Mouse (Mus musculus): ENCODE measurements around the gene Pde2a.

DNA sequence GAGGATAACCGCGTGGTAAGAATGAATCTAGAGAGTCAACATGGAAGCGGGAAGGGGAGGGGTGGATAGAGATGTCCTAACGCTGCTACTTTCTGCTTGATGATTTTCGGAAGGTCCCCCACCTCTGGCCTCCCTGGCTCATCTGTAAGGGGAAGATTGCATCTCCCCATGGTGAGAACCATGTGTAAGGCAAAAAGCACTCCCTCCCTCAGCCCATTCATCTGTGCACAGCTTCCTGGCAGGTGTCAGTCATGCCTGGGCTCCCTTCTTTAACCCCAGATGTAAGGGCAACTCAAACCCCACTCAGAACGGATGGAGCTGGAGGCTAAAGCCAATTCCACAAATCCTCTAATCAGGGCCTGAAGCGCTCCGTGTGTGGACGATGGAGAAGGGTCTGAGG lies 78.2 kb downstream of the Pde2a start:
- TF ChIP-seq USF1 (IDR thresholded peaks at IDR 0.05; ENCODE audit: low read depth, low read length) (no peak), ELF1 (IDR thresholded peaks at IDR 0.05; ENCODE audit: low read depth, low read length) (no peak), TAL1 (IDR thresholded peaks at IDR 0.05; ENCODE audit: low read length) (no peak), ZNF384 (IDR thresholded peaks at IDR 0.05; ENCODE audit: low read depth, low read length) (no peak), CTCF (IDR thresholded peaks at IDR 0.05 in 2 of 3, conservative IDR thresholded peaks at IDR 0.05 in 1 of 3; ENCODE audit: control insufficient read depth in 1 of 3, insufficient read depth in 1 of 3, low read depth in 2 of 3, low read length in 3 of 3, poor library complexity in 1 of 3, severe bottlenecking in 1 of 3) (no peak), MAZ (IDR thresholded peaks at IDR 0.05; ENCODE audit: low read depth, low read length) (no peak)

All from MEL (cell line).